Mouse (Mus musculus) midbrain, embryonic 16.5 days (tissue): ENCODE results near the gene Clec1b. TPM values are rescaled to one million over a fixed set of nuclear protein-coding genes. Genes with fewer than 3 reads are reported as not detected.

ENCODE experiments used
- ATAC-seq: fragments of 200-750 bp; cut with Nextera tagmentation; 2 replicates; pipeline ENCODE4 v1.8.0; 2017; ENCODE audit warnings: moderate TSS enrichment
- H3K27ac ChIP-seq: fragments of 300-500 bp; sonication (generic); 2 replicates; pipeline ENCODE4 v1.5.1; 2014; ENCODE audit warnings: mild to moderate bottlenecking, low read length, mixed read lengths
- H3K27me3 ChIP-seq: fragments of 300-500 bp; sonication (generic); 2 replicates; pipeline ENCODE4 v1.6.1; 2014; ENCODE audit warnings: low read depth, low read length, mixed read lengths; ENCODE audit not compliant: control insufficient read depth, insufficient read depth
- H3K36me3 ChIP-seq: fragments of 300-500 bp; sonication (generic); 2 replicates; pipeline ENCODE4 v1.6.1; 2014; ENCODE audit warnings: mild to moderate bottlenecking, low read length, moderate library complexity, mixed read lengths; ENCODE audit not compliant: control insufficient read depth, insufficient read depth
- H3K4me1 ChIP-seq: fragments of 300-500 bp; sonication (generic); 2 replicates; pipeline ENCODE4 v1.6.1; 2014; ENCODE audit warnings: mild to moderate bottlenecking, low read length, mixed read lengths; ENCODE audit not compliant: control insufficient read depth, insufficient read depth
- H3K4me2 ChIP-seq: fragments of 300-500 bp; sonication (generic); 2 replicates; pipeline ENCODE4 v1.6.1; 2014; ENCODE audit warnings: mild to moderate bottlenecking, low read length, mixed read lengths
- H3K4me3 ChIP-seq: fragments of 300-500 bp; sonication (generic); 2 replicates; pipeline ENCODE4 v1.5.1; 2014; ENCODE audit warnings: low read depth, mild to moderate bottlenecking, low read length, moderate library complexity, mixed read lengths
- H3K9ac ChIP-seq: fragments of 300-500 bp; sonication (generic); 2 replicates; pipeline ENCODE4 v1.6.1; 2014; ENCODE audit warnings: low read depth, low read length, mixed read lengths
- H3K9me3 ChIP-seq: fragments of 300-500 bp; sonication (generic); replicated peaks from 2 replicates; pipeline ENCODE4 v1.6.1; 2014; ENCODE audit warnings: mild to moderate bottlenecking, low read length, mixed read lengths; ENCODE audit not compliant: control insufficient read depth, poor library complexity, severe bottlenecking
- WGBS: fragments of 180-500 bp; shearing (Covaris S2); extraction: QIAGEN DNeasy Blood & Tissue Kit; methylation state at CpG from one replicate; pipeline ENCODE4 v1.1.7; 2014; 5-methylcytosine and 5-hydroxymethylcytosine counted together
- polyA plus RNA-seq: library from polyadenylated mRNA; unstranded; fragments of >200 nt; fragmentation: Nextera tagmentation; extraction: Ambion mirVana; gene quantifications from 2 replicates; pipeline ENCODE4 v1.2.1, GENCODE M21; 2015

Clec1b gene
- polyA plus RNA-seq, 1 experiment from 2014 or later, result 0.65 TPM

- ATAC-seq, result no peak
- H3K27me3 ChIP-seq, result no peaks in the 10 kb centered on the region
- no peaks in the 10 kb centered on the region for H3K9me3 ChIP-seq
- no peaks in the 10 kb centered on the region; the same call in 1 of the 2 replicates for H3K4me1 ChIP-seq
- no peaks in the 10 kb centered on the region for H3K36me3 ChIP-seq
- 72% methylated on average over 5 of the region's 5 CpGs for WGBS
- no peak overlapping the region for H3K4me3 ChIP-seq
- no peak overlapping the region for H3K4me2 ChIP-seq
- H3K9ac ChIP-seq, result no peak overlapping the region
- no peak overlapping the region for H3K27ac ChIP-seq
These were observed 28.1 kb downstream of the Clec1b start for GRCm38 (mm10) chr6:129425217-129425616.

- Histone ChIP-seq H3K27ac (no peak overlapping the region), H3K27me3 (no peaks in the 10 kb centered on the region), H3K36me3 (no peaks in the 10 kb centered on the region), H3K9me3 (no peaks in the 10 kb centered on the region), H3K9ac (no peak overlapping the region), H3K4me3 (no peak overlapping the region), H3K4me1 (no peaks in the 10 kb centered on the region; the same call in 1 of the 2 replicates), H3K4me2 (no peak overlapping the region)
- no peak for ATAC-seq
- WGBS, result 43% methylated on average over 5 of the region's 5 CpGs
These were observed 28.7 kb downstream of the Clec1b start for GRCm38 (mm10) chr6:129425812-129426211.

GRCm38 (mm10) chr6:129427281-129427680, 30.2 kb downstream of the Clec1b start:
- Histone ChIP-seq H3K4me2 (no peak overlapping the region), H3K4me3 (no peak overlapping the region), H3K9me3 (no peaks in the 10 kb centered on the region), H3K27ac (no peak overlapping the region), H3K4me1 (no peaks in the 10 kb centered on the region; the same call in 1 of the 2 replicates), H3K9ac (no peak overlapping the region), H3K27me3 (no peaks in the 10 kb centered on the region), H3K36me3 (no peaks in the 10 kb centered on the region)
- WGBS, result 90% methylated on average over 4 of the region's 4 CpGs
- ATAC-seq, result no peak

GRCm38 (mm10) chr6:129434239-129434638, 37.1 kb downstream of the Clec1b start:
- H3K36me3 ChIP-seq, result no peaks in the 10 kb centered on the region
- 58% methylated on average over 5 of the region's 5 CpGs for WGBS
- no peak overlapping the region for H3K4me2 ChIP-seq
- H3K27me3 ChIP-seq, result no peaks in the 10 kb centered on the region
- H3K4me3 ChIP-seq, result no peak overlapping the region
- ATAC-seq, result no peak
- H3K27ac ChIP-seq, result no peak overlapping the region
- no peaks in the 10 kb centered on the region for H3K9me3 ChIP-seq
- no peak overlapping the region for H3K9ac ChIP-seq
- no peaks in the 10 kb centered on the region for H3K4me1 ChIP-seq

- Histone ChIP-seq H3K9me3 (no peaks in the 10 kb centered on the region), H3K4me2 (no peak overlapping the region), H3K9ac (no peak overlapping the region), H3K36me3 (no peaks in the 10 kb centered on the region), H3K4me1 (no peaks in the 10 kb centered on the region), H3K4me3 (no peak overlapping the region), H3K27me3 (no peaks in the 10 kb centered on the region), H3K27ac (no peak overlapping the region)
- 93% methylated on average over 3 of the region's 3 CpGs for WGBS
- no peak for ATAC-seq
These were observed 38.9 kb downstream of the Clec1b start for GRCm38 (mm10) chr6:129436025-129436424.

- Histone ChIP-seq H3K9me3 (no peaks in the 10 kb centered on the region), H3K4me1 (no peaks in the 10 kb centered on the region), H3K4me3 (no peak overlapping the region), H3K4me2 (no peak overlapping the region), H3K27ac (no peak overlapping the region), H3K9ac (no peak overlapping the region), H3K36me3 (no peaks in the 10 kb centered on the region), H3K27me3 (no peaks in the 10 kb centered on the region)
- WGBS, result 86% methylated on average over 2 of the region's 2 CpGs
- ATAC-seq, result no peak
These were observed 40.9 kb downstream of the Clec1b start for GRCm38 (mm10) chr6:129438033-129438432.

GRCm38 (mm10) chr6:129449743-129450142, 52.6 kb downstream of the Clec1b start:
- H3K27me3 ChIP-seq, result no peaks in the 10 kb centered on the region
- no peaks in the 10 kb centered on the region for H3K4me1 ChIP-seq
- H3K27ac ChIP-seq, result no peak overlapping the region
- no peak overlapping the region for H3K4me2 ChIP-seq
- no peak overlapping the region for H3K4me3 ChIP-seq
- H3K9ac ChIP-seq, result no peak overlapping the region
- H3K9me3 ChIP-seq, result no peaks in the 10 kb centered on the region
- no peaks in the 10 kb centered on the region for H3K36me3 ChIP-seq
- 78% methylated on average over 6 of the region's 6 CpGs for WGBS
- no peak for ATAC-seq

- Histone ChIP-seq H3K36me3 (no peaks in the 10 kb centered on the region), H3K4me2 (0 out of 2 replicates have a peak within 1 kb of the TSS, but pooled peaks have one; percentile 0), H3K9me3 (no peaks in the 10 kb centered on the region), H3K4me1 (no peaks in the 10 kb centered on the region), H3K27ac (no peak within 1 kb of the TSS), H3K27me3 (no peaks in the 10 kb centered on the region), H3K4me3 (no peak within 1 kb of the TSS), H3K9ac (no peak within 1 kb of the TSS)
- ATAC-seq, result peak; percentile 71
- 56% methylated on average over 13 of the region's 13 CpGs for WGBS
These were observed 54.4 kb downstream of the Clec1b start, which contains the start of gene Clec1a for GRCm38 (mm10) chr6:129451411-129452039. Gene Clec1a, minus strand, starts transcription at chr6:129452000.
